Mouse (Mus musculus) CH12.LX (cell line): ENCODE measurements at regions not wholly inside any gene's neighbourhood (a gene's known extent, or its start where the extent isn't known, plus 50 kb on each side); places are given as distances from the start of the nearest gene placed in this dataset.

ENCODE experiments used
- DNase-seq: peaks from one replicate; pipeline ENCODE4 v3.0.0-alpha.2; 2013; ENCODE audit errors: extremely low read depth
- H3K27ac ChIP-seq: 2 replicates; pipeline ENCODE4 v1.5.1; 2012; ENCODE audit warnings: low read depth, mild to moderate bottlenecking, control low read depth, moderate library complexity; ENCODE audit not compliant: insufficient read depth
- H3K27me3 ChIP-seq: replicated peaks from 2 replicates; pipeline ENCODE3; 2012; ENCODE audit warnings: inconsistent platforms
- H3K36me3 ChIP-seq, 2 experiments: replicated peaks in 1 of 2; 2 replicates each; pipeline versions ENCODE3 to v1.6.1; 2012; ENCODE audit warnings: inconsistent platforms in 1 of 2, low read length in 1 of 2, mild to moderate bottlenecking in 1 of 2, mixed read lengths in 1 of 2, moderate library complexity in 1 of 2; ENCODE audit not compliant: control insufficient read depth in 1 of 2, insufficient read depth in 1 of 2
- H3K4me1 ChIP-seq, 2 experiments: 2 replicates each; pipeline ENCODE4 v1.6.1; 2012; ENCODE audit warnings: inconsistent platforms in 1 of 2, moderate library complexity in 1 of 2; ENCODE audit not compliant: insufficient read depth in 2 of 2, control insufficient read depth in 1 of 2
- H3K4me2 ChIP-seq: 2 replicates; pipeline ENCODE4 v1.6.1; 2012; ENCODE audit warnings: low read depth, mild to moderate bottlenecking, control low read depth; ENCODE audit not compliant: poor library complexity, insufficient read depth, severe bottlenecking
- H3K4me3 ChIP-seq, 3 experiments: fragments of 150-350 bp in 1 of 3; sonication (generic) in 1 of 3; replicated peaks in 1 of 3; 2 replicates each; pipeline versions ENCODE3 to v1.5.1; 2011 to 2012; ENCODE audit warnings: low read depth in 2 of 3, low read length in 2 of 3, mild to moderate bottlenecking in 2 of 3, moderate library complexity in 2 of 3, control low read depth in 1 of 3, improper control_type of control experiment in 1 of 3, inconsistent platforms in 1 of 3, mixed read lengths in 1 of 3; ENCODE audit not compliant: poor library complexity in 1 of 3
- H3K79me2 ChIP-seq: replicated peaks from 2 replicates; pipeline ENCODE4 v1.6.1; 2012; ENCODE audit warnings: mild to moderate bottlenecking, moderate library complexity; ENCODE audit not compliant: control insufficient read depth, poor library complexity, insufficient read depth, severe bottlenecking; ENCODE audit errors: extremely low read depth
- H3K9ac ChIP-seq: 2 replicates; pipeline ENCODE4 v1.6.1; 2012; ENCODE audit warnings: low read depth, mild to moderate bottlenecking, control low read depth, moderate library complexity; ENCODE audit not compliant: insufficient read depth
- H3K9me3 ChIP-seq: replicated peaks from 2 replicates; pipeline ENCODE3; 2012; ENCODE audit warnings: low read length, inconsistent platforms, mixed read lengths
- BHLHE40 ChIP-seq: IDR thresholded peaks from 2 replicates; pipeline ENCODE4 v1.6.1; 2011; ENCODE audit warnings: mild to moderate bottlenecking, low read depth, low read length, improper control_type of control experiment
- CHD1 ChIP-seq: IDR thresholded peaks from 2 replicates; pipeline ENCODE4 v1.6.1; 2012; ENCODE audit warnings: low read depth, low read length, improper control_type of control experiment, inconsistent platforms
- CHD2 ChIP-seq: IDR thresholded peaks from 2 replicates; pipeline ENCODE4 v1.6.1; 2011; ENCODE audit warnings: low read length, improper control_type of control experiment
- E2F4 ChIP-seq: IDR thresholded peaks from 2 replicates; pipeline ENCODE4 v1.6.1; 2011; ENCODE audit warnings: low read depth, low read length, improper control_type of control experiment; ENCODE audit not compliant: insufficient replicate concordance
- ELF1 ChIP-seq: IDR thresholded peaks from 2 replicates; pipeline ENCODE4 v1.6.1; 2014; ENCODE audit warnings: low read depth, mild to moderate bottlenecking, inconsistent platforms, low read length, improper control_type of control experiment
- EP300 ChIP-seq: IDR thresholded peaks from 2 replicates; pipeline ENCODE4 v1.6.1; 2011; ENCODE audit warnings: low read length, improper control_type of control experiment
- ETS1 ChIP-seq: conservative IDR thresholded peaks from 2 replicates; pipeline ENCODE4 v1.6.1; 2012; ENCODE audit warnings: low read depth, mild to moderate bottlenecking, inconsistent platforms, low read length, improper control_type of control experiment, moderate library complexity
- GABPA ChIP-seq: IDR thresholded peaks from 2 replicates; pipeline ENCODE4 v1.6.1; 2012; ENCODE audit warnings: low read depth, low read length, improper control_type of control experiment, inconsistent platforms; ENCODE audit not compliant: insufficient replicate concordance
- HCFC1 ChIP-seq: IDR thresholded peaks from 2 replicates; pipeline ENCODE4 v1.6.1; 2012; ENCODE audit warnings: low read depth, mild to moderate bottlenecking, inconsistent platforms, low read length, improper control_type of control experiment
- IRF4 ChIP-seq: IDR thresholded peaks from 2 replicates; pipeline ENCODE4 v1.6.1; 2014; ENCODE audit warnings: low read depth, mild to moderate bottlenecking, inconsistent platforms, low read length, improper control_type of control experiment
- JUN ChIP-seq: IDR thresholded peaks from 2 replicates; pipeline ENCODE4 v1.6.1; 2011; ENCODE audit warnings: low read depth, mild to moderate bottlenecking, low read length, improper control_type of control experiment, moderate library complexity; ENCODE audit not compliant: insufficient read depth
- KAT2A ChIP-seq: IDR thresholded peaks from 2 replicates; pipeline ENCODE4 v1.6.1; 2012; ENCODE audit warnings: low read length, improper control_type of control experiment, inconsistent platforms; ENCODE audit not compliant: insufficient replicate concordance
- MAFK ChIP-seq: IDR thresholded peaks from 2 replicates; pipeline ENCODE4 v1.6.1; 2011; ENCODE audit warnings: low read length, improper control_type of control experiment; ENCODE audit not compliant: insufficient replicate concordance
- MAX ChIP-seq: IDR thresholded peaks from 2 replicates; pipeline ENCODE4 v1.6.1; 2011; ENCODE audit warnings: low read length, improper control_type of control experiment
- MAZ ChIP-seq: IDR thresholded peaks from 2 replicates; pipeline ENCODE4 v1.6.1; 2012; ENCODE audit warnings: low read depth, mild to moderate bottlenecking, inconsistent platforms, low read length, improper control_type of control experiment, moderate library complexity
- MEF2A ChIP-seq: IDR thresholded peaks from 2 replicates; pipeline ENCODE4 v1.6.1; 2014; ENCODE audit warnings: low read depth, mild to moderate bottlenecking, inconsistent platforms, low read length, improper control_type of control experiment, borderline replicate concordance
- MXI1 ChIP-seq: IDR thresholded peaks from 2 replicates; pipeline ENCODE4 v1.6.1; 2011; ENCODE audit warnings: mild to moderate bottlenecking, low read depth, low read length, improper control_type of control experiment
- NELFE ChIP-seq: IDR thresholded peaks from 2 replicates; pipeline ENCODE4 v1.6.1; 2011; ENCODE audit warnings: low read depth, low read length, improper control_type of control experiment
- NRF1 ChIP-seq: IDR thresholded peaks from 2 replicates; pipeline ENCODE4 v1.6.1; 2014; ENCODE audit warnings: low read depth, mild to moderate bottlenecking, inconsistent platforms, low read length, improper control_type of control experiment, moderate library complexity
- POLR2AphosphoS2 ChIP-seq: IDR thresholded peaks from 2 replicates; pipeline ENCODE4 v1.6.1; 2011; ENCODE audit warnings: low read depth, low read length, improper control_type of control experiment
- RAD21 ChIP-seq: IDR thresholded peaks from 2 replicates; pipeline ENCODE4 v1.6.1; 2011; ENCODE audit warnings: low read depth, mild to moderate bottlenecking, low read length, improper control_type of control experiment, moderate library complexity
- RCOR1 ChIP-seq: conservative IDR thresholded peaks from 2 replicates; pipeline ENCODE4 v1.6.1; 2012; ENCODE audit warnings: low read depth, mild to moderate bottlenecking, inconsistent platforms, low read length, improper control_type of control experiment
- SIN3A ChIP-seq: IDR thresholded peaks from 2 replicates; pipeline ENCODE4 v1.6.1; 2012; ENCODE audit warnings: low read length, improper control_type of control experiment, inconsistent platforms
- SMC3 ChIP-seq: IDR thresholded peaks from 2 replicates; pipeline ENCODE4 v1.6.1; 2011; ENCODE audit warnings: low read depth, low read length, improper control_type of control experiment
- TCF12 ChIP-seq: IDR thresholded peaks from 2 replicates; pipeline ENCODE4 v1.6.1; 2014; ENCODE audit warnings: low read depth, mild to moderate bottlenecking, inconsistent platforms, low read length, improper control_type of control experiment
- UBTF ChIP-seq: IDR thresholded peaks from 2 replicates; pipeline ENCODE4 v1.6.1; 2012; ENCODE audit warnings: low read depth, mild to moderate bottlenecking, inconsistent platforms, low read length, improper control_type of control experiment, moderate library complexity
- USF1 ChIP-seq: IDR thresholded peaks from 2 replicates; pipeline ENCODE4 v1.6.1; 2014; ENCODE audit warnings: low read depth, mild to moderate bottlenecking, inconsistent platforms, low read length, improper control_type of control experiment
- USF2 ChIP-seq: conservative IDR thresholded peaks from 2 replicates; pipeline ENCODE4 v1.6.1; 2011; ENCODE audit warnings: low read depth, low read length, improper control_type of control experiment
- ZC3H11A ChIP-seq: IDR thresholded peaks from 2 replicates; pipeline ENCODE4 v1.6.1; 2012; ENCODE audit warnings: low read depth, mild to moderate bottlenecking, inconsistent platforms, low read length, improper control_type of control experiment
- ZKSCAN1 ChIP-seq: IDR thresholded peaks from 2 replicates; pipeline ENCODE4 v1.6.1; 2012; ENCODE audit warnings: low read depth, inconsistent platforms, low read length, improper control_type of control experiment, borderline replicate concordance
- ZNF384 ChIP-seq: IDR thresholded peaks from 2 replicates; pipeline ENCODE4 v1.6.1; 2012; ENCODE audit warnings: low read depth, low read length, improper control_type of control experiment, inconsistent platforms
- dilution Hi-C: fragments of 300-500 bp; cut with MboI; formaldehyde crosslinking; loops from 2 replicates; pipeline ENCODE4 v1.14.3; 2020; ENCODE audit warnings: low sequenced_read_pairs; ENCODE audit not compliant: extremely low pct_unique_long_range_greater_than_20kb, extremely low pct_ligation_motif_present
- in situ Hi-C: fragments of 300-500 bp; cut with MboI; formaldehyde crosslinking; loops from 3 replicates; pipeline ENCODE4 v1.14.3; 2019; ENCODE audit warnings: low sequenced_read_pairs, low pct_ligation_motif_present, low pct_unique_long_range_greater_than_20kb, mixed read lengths

GRCm38 (mm10) chr15:30060505-30061342 is 111.7 kb upstream of the Ctnnd2 start (continued):
- TF ChIP-seq SMC3: no peak
- TF ChIP-seq MXI1: no peak

DNA sequence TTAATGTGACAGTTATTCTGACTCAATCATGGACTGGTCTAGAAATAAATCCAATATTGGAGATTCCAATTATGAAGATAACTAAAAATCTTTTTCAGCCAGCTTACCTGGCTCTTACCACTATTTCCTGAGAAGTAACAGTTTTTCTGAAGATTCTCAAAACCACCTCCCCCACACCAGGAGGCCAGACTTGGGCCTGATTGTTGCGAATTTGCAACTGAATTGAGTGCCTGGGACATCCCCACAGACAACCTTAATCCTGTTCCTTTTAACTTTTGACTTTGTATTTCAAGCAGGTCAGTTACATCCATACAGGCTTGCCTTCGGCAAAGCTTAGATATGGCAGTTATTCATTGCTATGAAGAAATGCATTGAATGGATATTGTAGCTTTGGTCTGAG is 100.7 kb upstream of the Ctnnd2 start:
- Histone ChIP-seq H3K79me2 (no peaks in the 10 kb centered on the region), H3K4me2 (no peak overlapping the region), H3K4me1 (no peaks in the 10 kb centered on the region), H3K9me3 (peaks cover 33% of the 10 kb centered on the region), H3K4me3 (no peak overlapping the region), H3K36me3 (no peaks in the 10 kb centered on the region), H3K27ac (no peak overlapping the region), H3K9ac (no peak overlapping the region), H3K27me3 (no peaks in the 10 kb centered on the region)
- in situ Hi-C loops: no loop called here
- TF ChIP-seq MAX (no peak), USF1 (no peak), SIN3A (no peak), HCFC1 (no peak), RAD21 (no peak), TCF12 (no peak), ZC3H11A (no peak), MAFK (no peak), RCOR1 (no peak), CHD1 (no peak), KAT2A (no peak), E2F4 (no peak), GABPA (no peak), ZKSCAN1 (no peak), CHD2 (no peak), BHLHE40 (no peak), UBTF (no peak)
- dilution Hi-C loops: no loop called here
- no peak for DNase-seq

GRCm38 (mm10) chr15:30072301-30072700 is 100.1 kb upstream of the Ctnnd2 start:
- H3K36me3 ChIP-seq: no peaks in the 10 kb centered on the region
- H3K4me1 ChIP-seq: no peaks in the 10 kb centered on the region
- H3K4me3 ChIP-seq: no peak overlapping the region
- in situ Hi-C loops (no loop called here), dilution Hi-C loops (no loop called here)
- H3K79me2 ChIP-seq: no peaks in the 10 kb centered on the region
- H3K4me2 ChIP-seq: no peak overlapping the region
- H3K9ac ChIP-seq: no peak overlapping the region
- no peak overlapping the region for H3K27ac ChIP-seq
- H3K27me3 ChIP-seq: no peaks in the 10 kb centered on the region
- peaks cover 33% of the 10 kb centered on the region for H3K9me3 ChIP-seq
- DNase-seq: no peak
- no peak for TF ChIP-seq EP300
- no peak for TF ChIP-seq MAZ
- TF ChIP-seq MXI1: no peak
- no peak for TF ChIP-seq MAX
- no peak for TF ChIP-seq ETS1
- no peak for TF ChIP-seq MEF2A
- no peak for TF ChIP-seq UBTF
- TF ChIP-seq POLR2AphosphoS2: no peak
- TF ChIP-seq KAT2A: no peak
- TF ChIP-seq NRF1: no peak
- no peak for TF ChIP-seq NELFE
- no peak for TF ChIP-seq TCF12
- TF ChIP-seq JUN: no peak
- no peak for TF ChIP-seq ZNF384
- no peak for TF ChIP-seq ELF1
- TF ChIP-seq USF2: no peak
- no peak for TF ChIP-seq IRF4
- no peak for TF ChIP-seq CHD1
